Mouse (Mus musculus): ENCODE data around the gene Ppara.

DNA sequence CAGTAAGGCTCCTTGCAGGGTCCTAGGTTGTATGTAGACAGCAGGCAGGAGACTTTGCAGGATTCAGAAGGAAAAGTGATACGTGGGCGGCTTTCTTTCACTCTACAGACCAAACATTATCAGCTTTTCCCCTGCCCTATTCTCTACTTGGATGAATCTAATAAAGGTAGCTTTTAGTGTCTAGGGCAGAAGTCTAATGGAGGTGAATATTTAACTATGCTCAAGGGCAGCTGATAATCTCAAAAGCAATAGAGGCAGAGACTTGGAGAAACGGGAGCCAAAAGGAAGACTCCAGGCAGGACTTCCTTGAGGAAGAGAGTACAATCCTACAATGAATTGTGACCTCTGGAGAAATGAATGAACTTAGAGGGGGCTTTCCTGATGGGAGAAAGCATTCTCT is 9.2 kb downstream of the Ppara start:
- TF ChIP-seq GATA1 (IDR thresholded peaks at IDR 0.05; ENCODE audit: borderline replicate concordance, low read length) (no peak), FLI1 (IDR thresholded peaks at IDR 0.05; ENCODE audit: low read length) (no peak)

Data from megakaryocyte, embryonic 14.5 days (primary cell).